Mouse (Mus musculus) heart, postnatal 25 days (tissue): ENCODE data around the gene Xpnpep3. TPM values are rescaled to one million over a fixed set of nuclear protein-coding genes. Genes with fewer than 3 reads are reported as not detected.
"Not testable (repeated sequence)": the region's sequence is repeated elsewhere in the genome, so short reads cannot be mapped to it uniquely, and the experiment has no call there.

Experiments used
- DNase-seq: peaks from one replicate; pipeline ENCODE4 v3.0.0; 2022; ENCODE audit warnings: low spot score
- intact Hi-C: fragments of 180-260 bp; cut with DNase I; formaldehyde crosslinking; loops from one replicate; pipeline ENCODE4 v1.15.1; 2025
- total RNA-seq, 2 experiments: library from RNA; stranded (reverse); gene quantifications; 2 replicates each; pipeline ENCODE4 v1.2.3; 2021

Gene Xpnpep3
- total RNA-seq, 2 experiments from 2014 or later, result 10.2 to 12.6 TPM

GRCm38 (mm10) chr15:81394211-81394915, 5.6 kb upstream of the Xpnpep3 start:
- intact Hi-C loops, result no loop called here
- DNase-seq, result no peak

- no peak for DNase-seq
- intact Hi-C loops, result no loop called here
Measured at GRCm38 (mm10) chr15:81398189-81398588, 1.7 kb upstream of the Xpnpep3 start.

- intact Hi-C loops, result no loop called here
- no peak for DNase-seq
Measured at GRCm38 (mm10) chr15:81399297-81399637, 671 bp upstream of the Xpnpep3 start.

- intact Hi-C loops, result no loop called here
- DNase-seq, result no peak
Measured at GRCm38 (mm10) chr15:81405008-81405407, 5.1 kb downstream of the Xpnpep3 start.

- intact Hi-C loops, result no loop called here
- no peak for DNase-seq
Measured at GRCm38 (mm10) chr15:81408199-81408598, 8.3 kb downstream of the Xpnpep3 start, which contains the start of gene Dnajb7. Dnajb7 (minus strand) TSS chr15:81408299.

- intact Hi-C loops, DNase-seq: not testable (repeated sequence)
Measured at GRCm38 (mm10) chr15:81416763-81417310, 16.9 kb downstream of the Xpnpep3 start.

GRCm38 (mm10) chr15:81418065-81418464, 18.1 kb downstream of the Xpnpep3 start:
- intact Hi-C loops, result no loop called here
- no peak for DNase-seq

GRCm38 (mm10) chr15:81421454-81421853, 21.5 kb downstream of the Xpnpep3 start:
- intact Hi-C loops, result no loop called here
- DNase-seq, result no peak

- no peak for DNase-seq
- intact Hi-C loops, result no loop called here
Measured at GRCm38 (mm10) chr15:81422156-81422681, 22.3 kb downstream of the Xpnpep3 start.

- intact Hi-C loops, result no loop called here
- DNase-seq, result no peak
Measured at GRCm38 (mm10) chr15:81425311-81425710, 25.4 kb downstream of the Xpnpep3 start.

GRCm38 (mm10) chr15:81427947-81428346, 28.0 kb downstream of the Xpnpep3 start:
- intact Hi-C loops, result no loop called here
- DNase-seq, result no peak

- intact Hi-C loops, result no loop called here
- no peak for DNase-seq
Measured at GRCm38 (mm10) chr15:81431195-81431594, 31.3 kb downstream of the Xpnpep3 start.

GRCm38 (mm10) chr15:81438345-81438744, 38.4 kb downstream of the Xpnpep3 start:
- intact Hi-C loops, result no loop called here
- DNase-seq, result no peak

- DNase-seq, result no peak
Measured at GRCm38 (mm10) chr15:81439236-81439635, 39.3 kb downstream of the Xpnpep3 start.

GRCm38 (mm10) chr15:81448463-81448862, 48.5 kb downstream of the Xpnpep3 start:
- DNase-seq, result no peak
- intact Hi-C loops, result loop anchor here (2.0 kb wide), 2 partner anchors 156 to 222 kb away; no protein-coding TSS in a partner anchor

More at GRCm38 (mm10) chr15:81439236-81439635, 39.3 kb downstream of the Xpnpep3 start:
- intact Hi-C loops, result no loop called here

GRCm38 (mm10) chr15:81461523-81461922, 61.6 kb downstream of the Xpnpep3 start:
- intact Hi-C loops, result no loop called here
- no peak for DNase-seq

GRCm38 (mm10) chr15:81465016-81465660, 65.2 kb downstream of the Xpnpep3 start:
- DNase-seq, result no peak
- intact Hi-C loops, result loop anchor here (5.0 kb wide), 1 partner anchor 47 kb away; no protein-coding TSS in a partner anchor

- intact Hi-C loops, result loop anchor here (5.0 kb wide), 1 partner anchor 46 kb away; no protein-coding TSS in a partner anchor
Measured at GRCm38 (mm10) chr15:81465901-81466737, 66.2 kb downstream of the Xpnpep3 start, which contains the start of gene Rbx1. Rbx1 (plus strand) TSS chr15:81466296.

GRCm38 (mm10) chr15:81466738-81467113, 66.8 kb downstream of the Xpnpep3 start:
- intact Hi-C loops, result loop anchor here (1.0 to 5.0 kb wide), 2 partner anchors 46 to 119 kb away; partner anchors contain the start of gene Ep300
- DNase-seq, result no peak

More at GRCm38 (mm10) chr15:81465901-81466737, 66.2 kb downstream of the Xpnpep3 start, which contains the start of gene Rbx1:
- peak; percentile 98 for DNase-seq

- no peak for DNase-seq
- intact Hi-C loops, result loop anchor here (5.0 kb wide), 1 partner anchor 132 kb away; no protein-coding TSS in a partner anchor
Measured at GRCm38 (mm10) chr15:81470735-81471134, 70.8 kb downstream of the Xpnpep3 start.
